ENCODE assay signal across 8 mouse cellular contexts in the genomic region with DNA sequence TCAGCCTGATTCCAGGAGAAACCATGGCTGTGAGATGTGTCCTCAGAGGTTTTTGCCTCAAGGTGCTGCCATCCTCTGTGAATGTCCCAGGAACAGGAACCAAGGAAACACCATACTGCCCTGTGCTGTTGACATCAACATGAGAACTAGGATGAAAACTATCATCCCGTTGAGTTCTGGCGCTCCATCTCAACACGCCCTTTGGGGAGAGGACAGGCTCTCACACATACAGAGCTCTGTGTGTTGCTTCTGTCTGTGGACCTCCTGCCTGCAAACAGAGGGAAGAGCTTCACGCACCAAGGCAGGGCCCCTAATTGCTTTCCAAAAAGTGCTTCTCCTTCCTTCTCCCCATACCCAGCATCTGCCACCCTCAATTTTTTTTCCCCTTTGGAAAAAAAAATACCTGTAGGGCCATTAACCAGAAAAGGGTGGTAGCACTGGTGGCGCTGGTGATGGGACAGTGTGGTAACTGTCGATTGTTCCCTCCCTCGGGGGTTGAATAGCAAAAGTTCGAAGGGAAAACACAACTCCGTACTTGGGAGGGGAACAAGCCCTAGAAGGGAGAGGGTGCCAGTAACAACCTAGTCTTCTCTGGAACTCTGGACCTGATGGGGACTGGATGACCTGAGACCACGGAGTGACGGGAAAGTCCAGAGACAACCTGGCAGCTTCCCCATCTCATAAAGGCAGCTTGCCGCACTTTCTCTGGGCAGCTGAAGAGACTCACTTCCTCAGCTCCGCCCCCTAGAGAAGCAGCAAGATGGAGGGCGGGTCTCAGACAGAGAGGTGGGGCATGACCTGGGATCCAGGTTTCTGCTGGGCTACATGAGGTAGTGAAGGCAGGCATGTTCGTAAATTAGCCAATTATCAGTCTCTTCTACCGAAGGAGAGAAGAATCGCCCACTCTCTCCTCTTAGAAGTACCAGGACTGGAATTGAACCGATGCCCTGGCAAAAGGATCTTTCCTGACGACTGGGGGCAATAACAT. TPM values are rescaled to one million over a fixed set of nuclear protein-coding genes. Genes with fewer than 3 reads are reported as not detected.
DNase-seq lines count a peak whose midpoint lies in the region; ATAC-seq and TF ChIP-seq lines count a peak whose summit lies in the region.
"Had no signal": no experiment of that assay in that cellular context is flagged by ENCODE, and none has a peak within 500 bp of the region (broad histone marks: within the 10 kb centered on the region; RNA-seq: fewer than 3 reads in every experiment).

No protein-coding gene starts in this region.

- H3K4me1 ChIP-seq in ES-Bruce4 (ENCODE audit: control insufficient read depth, insufficient read depth, low read length) = peaks cover 4% of the 10 kb centered on the region
- peaks cover 36% of the 10 kb centered on the region for H3K4me1 ChIP-seq in bone marrow macrophage, adult 2 months (ENCODE audit: control insufficient read depth, insufficient read depth, low read length)
- H3K4me1 ChIP-seq in intestine, embryonic 15.5 days (replicated peaks) = 0 out of 2 replicates have a peak, but pooled peaks cover 3% of the 10 kb centered on the region
- H3K4me1 ChIP-seq in lung, embryonic 16.5 days (replicated peaks; ENCODE audit: control insufficient read depth, insufficient read depth, low read length) = no peaks in the 10 kb centered on the region
- peaks cover 15% of the 10 kb centered on the region; the same call in 1 of the 2 replicates for H3K4me1 ChIP-seq in stomach, embryonic 16.5 days (ENCODE audit: control insufficient read depth, insufficient read depth, low read length)
- H3K4me1 ChIP-seq in midbrain, embryonic 15.5 days = no peaks in the 10 kb centered on the region
- H3K4me1 ChIP-seq: midbrain, embryonic 12.5 days had no signal

- H3K9me3 ChIP-seq in ES-Bruce4 (replicated peaks; ENCODE audit: control insufficient read depth, insufficient read depth, low read length, poor library complexity, severe bottlenecking) = no peaks in the 10 kb centered on the region
- no peaks in the 10 kb centered on the region for H3K9me3 ChIP-seq in intestine, embryonic 15.5 days
- H3K9me3 ChIP-seq in lung, embryonic 16.5 days (ENCODE audit: control insufficient read depth, low read length) = no peaks in the 10 kb centered on the region
- H3K9me3 ChIP-seq in stomach, embryonic 16.5 days (replicated peaks; ENCODE audit: control insufficient read depth, low read length) = no peaks in the 10 kb centered on the region
- H3K9me3 ChIP-seq in midbrain, embryonic 15.5 days = no peaks in the 10 kb centered on the region
- H3K9me3 ChIP-seq: midbrain, embryonic 12.5 days had no signal

- H3K36me3 ChIP-seq in ES-Bruce4 (ENCODE audit: control insufficient read depth, insufficient read depth, low read length, poor library complexity, severe bottlenecking) = peaks cover 7% of the 10 kb centered on the region
- H3K36me3 ChIP-seq in intestine, embryonic 15.5 days = peaks cover 12% of the 10 kb centered on the region
- H3K36me3 ChIP-seq in lung, embryonic 16.5 days (ENCODE audit: control insufficient read depth, insufficient read depth, low read length) = peaks cover 4% of the 10 kb centered on the region
- peaks cover 4% of the 10 kb centered on the region; the same call in 1 of the 2 replicates for H3K36me3 ChIP-seq in stomach, embryonic 16.5 days (ENCODE audit: control insufficient read depth, insufficient read depth, low read length)
- H3K36me3 ChIP-seq in midbrain, embryonic 15.5 days (replicated peaks) = peaks cover 14% of the 10 kb centered on the region

- ATAC-seq in intestine, embryonic 15.5 days = peak; percentile 77; the same call in 1 of the 2 replicates
- 0 out of 2 replicates have a peak, but pooled peaks have one; percentile 47 for ATAC-seq in lung, embryonic 16.5 days (ENCODE audit: low read depth)
- ATAC-seq in stomach, embryonic 16.5 days (ENCODE audit: insufficient read depth, low FRiP score) = 0 out of 2 replicates have a peak, but pooled peaks have one; percentile 37
- ATAC-seq in midbrain, embryonic 15.5 days (replicated peaks) = no peak

- H3K4me2 ChIP-seq in intestine, embryonic 15.5 days (replicated peaks) = peak overlapping the region; percentile 41
- H3K4me2 ChIP-seq in lung, embryonic 16.5 days (ENCODE audit: low read depth, low read length) = peak overlapping the region; percentile 9
- H3K4me2 ChIP-seq in stomach, embryonic 16.5 days (ENCODE audit: low read depth, low read length) = peak overlapping the region; percentile 43
- no peak overlapping the region for H3K4me2 ChIP-seq in midbrain, embryonic 15.5 days
- H3K4me2 ChIP-seq: midbrain, embryonic 12.5 days had no signal

- peak overlapping the region; percentile 60 for H3K27ac ChIP-seq in ES-Bruce4 (ENCODE audit: insufficient read depth, low read length)
- peak overlapping the region; percentile 99 for H3K27ac ChIP-seq in bone marrow macrophage, adult 2 months (ENCODE audit: insufficient read depth, low read depth, low read length)
- H3K27ac ChIP-seq in intestine, embryonic 15.5 days = 0 out of 2 replicates have a peak overlapping the region, but pooled peaks have one; percentile 22
- peak overlapping the region; percentile 43; the same call in 1 of the 2 replicates for H3K27ac ChIP-seq in lung, embryonic 16.5 days (ENCODE audit: low read length)
- H3K27ac ChIP-seq in stomach, embryonic 16.5 days (ENCODE audit: low read length) = peak overlapping the region; percentile 64; the same call in 1 of the 2 replicates
- no peak overlapping the region for H3K27ac ChIP-seq in midbrain, embryonic 15.5 days
- H3K27ac ChIP-seq: midbrain, embryonic 12.5 days had no signal

- peak; percentile 54 for TF ChIP-seq POLR2A in ES-Bruce4 (IDR thresholded peaks at IDR 0.05; ENCODE audit: insufficient read depth, low read length)
- no peak for TF ChIP-seq POLR2A in bone marrow macrophage, adult 2 months (IDR thresholded peaks at IDR 0.05; ENCODE audit: borderline replicate concordance, low read depth, low read length)

- no peak for DNase-seq in ovary, adult 18-20 months (ENCODE audit: low spot score)

- 30% methylated on average over 19 of the region's 19 CpGs for WGBS in intestine, embryonic 15.5 days
- WGBS in lung, embryonic 16.5 days = 30% methylated on average over 19 of the region's 19 CpGs
- 25% methylated on average over 19 of the region's 19 CpGs for WGBS in stomach, embryonic 16.5 days
- 44% methylated on average over 19 of the region's 19 CpGs for WGBS in midbrain, embryonic 15.5 days

- peak overlapping the region; percentile 43 for H3K9ac ChIP-seq in ES-Bruce4 (ENCODE audit: low read depth, poor library complexity, severe bottlenecking)
- no peak overlapping the region for H3K9ac ChIP-seq in intestine, embryonic 15.5 days
- H3K9ac ChIP-seq in lung, embryonic 16.5 days (ENCODE audit: low read length) = no peak overlapping the region
- peak overlapping the region; percentile 43 for H3K9ac ChIP-seq in stomach, embryonic 16.5 days (ENCODE audit: low read length)
- H3K9ac ChIP-seq in midbrain, embryonic 15.5 days = no peak overlapping the region
- H3K9ac ChIP-seq: midbrain, embryonic 12.5 days had no signal

- no peak for TF ChIP-seq EP300 in ES-Bruce4 (IDR thresholded peaks at IDR 0.05; ENCODE audit: insufficient read depth, low read depth, low read length)

- peak overlapping the region; percentile 56 for H3K4me3 ChIP-seq in ES-Bruce4 (ENCODE audit: low read depth, low read length)
- peak overlapping the region; percentile 58 for H3K4me3 ChIP-seq in bone marrow macrophage, adult 2 months (ENCODE audit: insufficient read depth, low read length)
- H3K4me3 ChIP-seq in intestine, embryonic 15.5 days (replicated peaks) = 0 out of 2 replicates have a peak overlapping the region, but pooled peaks have one; percentile 2
- no peak overlapping the region for H3K4me3 ChIP-seq in lung, embryonic 16.5 days (ENCODE audit: low read length)
- H3K4me3 ChIP-seq in stomach, embryonic 16.5 days (replicated peaks; ENCODE audit: low read length) = peak overlapping the region; percentile 11
- no peak overlapping the region for H3K4me3 ChIP-seq in midbrain, embryonic 15.5 days
- H3K4me3 ChIP-seq: midbrain, embryonic 12.5 days had no signal

- no peak for TF ChIP-seq CTCF in ES-Bruce4 (IDR thresholded peaks at IDR 0.05; ENCODE audit: low read depth, low read length)
- TF ChIP-seq CTCF in bone marrow macrophage, adult 2 months (IDR thresholded peaks at IDR 0.05; ENCODE audit: low read depth, low read length) = no peak

- H3K27me3 ChIP-seq in ES-Bruce4 (ENCODE audit: control insufficient read depth, insufficient read depth, low read length, poor library complexity, severe bottlenecking) = no peaks in the 10 kb centered on the region
- no peaks in the 10 kb centered on the region for H3K27me3 ChIP-seq in intestine, embryonic 15.5 days (replicated peaks)
- no peaks in the 10 kb centered on the region for H3K27me3 ChIP-seq in lung, embryonic 16.5 days (ENCODE audit: control insufficient read depth, insufficient read depth, low read depth, low read length)
- no peaks in the 10 kb centered on the region for H3K27me3 ChIP-seq in stomach, embryonic 16.5 days (ENCODE audit: control insufficient read depth, insufficient read depth, low read length)
- H3K27me3 ChIP-seq in midbrain, embryonic 15.5 days (replicated peaks) = no peaks in the 10 kb centered on the region
- H3K27me3 ChIP-seq: midbrain, embryonic 12.5 days had no signal

RNA-seq across cellular contexts. Expression of gene Supt4a, which starts 11.1 kb away (rescaled TPM):
- 83.6 and 86.3 TPM in 2 replicates for polyA plus RNA-seq in ES-Bruce4 (2011; ENCODE audit: insufficient read depth, insufficient read length, low read depth, missing spikeins)
- 136 and 142 TPM in 2 replicates for polyA plus RNA-seq in bone marrow macrophage, adult 2 months (2012; ENCODE audit: insufficient read depth, insufficient read length, missing spikeins)
- polyA plus RNA-seq in intestine, embryonic 15.5 days (2015; fragmentation: Nextera tagmentation; extraction: Ambion mirVana) = 117 and 121 TPM in 2 replicates
- 143 and 167 TPM in 2 replicates for polyA plus RNA-seq in lung, embryonic 16.5 days (2015; fragmentation: Nextera tagmentation; extraction: Ambion mirVana)
- 116 and 119 TPM in 2 replicates for polyA plus RNA-seq in stomach, embryonic 16.5 days (2015; fragmentation: Nextera tagmentation; extraction: Ambion mirVana)
- polyA plus RNA-seq in midbrain, embryonic 15.5 days (2015; fragmentation: Nextera tagmentation; extraction: Ambion mirVana) = 136 and 137 TPM in 2 replicates

RNA-seq across cellular contexts. Expression of gene Tspoap1, which starts 11.9 kb away (rescaled TPM):
- 3.2 and 5.1 TPM in 2 replicates for polyA plus RNA-seq in ES-Bruce4 (2011; ENCODE audit: insufficient read depth, insufficient read length, low read depth, missing spikeins)
- 2.6 and 2.9 TPM in 2 replicates for polyA plus RNA-seq in bone marrow macrophage, adult 2 months (2012; ENCODE audit: insufficient read depth, insufficient read length, missing spikeins)
- 0.96 and 1.5 TPM in 2 replicates for polyA plus RNA-seq in intestine, embryonic 15.5 days (2015; fragmentation: Nextera tagmentation; extraction: Ambion mirVana)
- polyA plus RNA-seq in lung, embryonic 16.5 days (2015; fragmentation: Nextera tagmentation; extraction: Ambion mirVana) = 1.6 and 2.3 TPM in 2 replicates
- polyA plus RNA-seq in stomach, embryonic 16.5 days (2015; fragmentation: Nextera tagmentation; extraction: Ambion mirVana) = 1.5 and 1.7 TPM in 2 replicates
- 65.8 and 72.5 TPM in 2 replicates for polyA plus RNA-seq in midbrain, embryonic 15.5 days (2015; fragmentation: Nextera tagmentation; extraction: Ambion mirVana)

RNA-seq across cellular contexts. Expression of gene Mpo, which starts 45.0 kb away (rescaled TPM):
- polyA plus RNA-seq in ES-Bruce4 (2011; ENCODE audit: insufficient read depth, insufficient read length, low read depth, missing spikeins) = not detected in 2 replicates
- 1.1 and 1.7 TPM in 2 replicates for polyA plus RNA-seq in bone marrow macrophage, adult 2 months (2012; ENCODE audit: insufficient read depth, insufficient read length, missing spikeins)
- polyA plus RNA-seq in intestine, embryonic 15.5 days (2015; fragmentation: Nextera tagmentation; extraction: Ambion mirVana) = 2.9 and 5.9 TPM in 2 replicates
- 0.64 and 3.4 TPM in 2 replicates for polyA plus RNA-seq in lung, embryonic 16.5 days (2015; fragmentation: Nextera tagmentation; extraction: Ambion mirVana)
- 17.4 and 19.0 TPM in 2 replicates for polyA plus RNA-seq in stomach, embryonic 16.5 days (2015; fragmentation: Nextera tagmentation; extraction: Ambion mirVana)
- polyA plus RNA-seq in midbrain, embryonic 15.5 days (2015; fragmentation: Nextera tagmentation; extraction: Ambion mirVana) = 0.12 and 1.2 TPM in 2 replicates

Comparison
In these comparisons a context has a peak if more than half of its experiments do, and no peak if none do; other contexts are left out.
1. H3K4me3 ChIP-seq: peak in ES-Bruce4 (single experiment), bone marrow macrophage, adult 2 months (single experiment), intestine, embryonic 15.5 days (single experiment) and stomach, embryonic 16.5 days (single experiment); none in lung, embryonic 16.5 days (single experiment) and midbrain, embryonic 15.5 days (single experiment).
2. H3K9ac ChIP-seq: peak in ES-Bruce4 (single experiment) and stomach, embryonic 16.5 days (single experiment); none in intestine, embryonic 15.5 days (single experiment), lung, embryonic 16.5 days (single experiment) and midbrain, embryonic 15.5 days (single experiment).
3. RNA of gene Tspoap1, which starts 11.9 kb away (polyA plus RNA-seq): 65.8 to 72.5 TPM in midbrain, embryonic 15.5 days; 3.2 to 5.1 TPM in ES-Bruce4, 2.6 to 2.9 TPM in bone marrow macrophage, adult 2 months, 1.5 to 1.7 TPM in stomach, embryonic 16.5 days, 1.6 to 2.3 TPM in lung, embryonic 16.5 days and 0.96 to 1.5 TPM in intestine, embryonic 15.5 days; every median in the first group is over 10 times any median in the second.